Mouse (Mus musculus): ENCODE data around the gene Bhlhb9.
A peak's percentile ranks its signal among the peaks of the same experiment; 100 is the strongest.

DNA sequence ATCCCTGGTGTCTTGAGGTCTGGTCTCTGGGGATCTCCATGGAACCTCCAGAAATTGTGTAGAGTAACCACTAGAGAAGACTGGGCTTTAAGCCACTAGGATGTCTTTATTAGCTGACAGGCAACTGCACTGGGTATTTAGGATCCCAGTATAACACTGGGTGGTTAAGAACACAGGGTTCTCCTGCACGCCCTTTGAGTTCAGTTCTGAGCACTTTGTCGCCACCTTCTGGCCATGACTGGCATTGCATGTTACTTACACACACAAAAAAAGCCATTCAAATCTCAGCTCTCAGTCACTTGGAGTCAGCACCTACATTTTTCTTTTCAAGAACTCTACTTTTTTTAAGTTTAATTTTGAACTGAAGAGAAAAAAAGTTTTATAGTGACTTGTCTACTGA, 44.6 kb upstream of the Bhlhb9 start:
- TF ChIP-seq CTCF (IDR thresholded peaks at IDR 0.05; ENCODE audit: extremely low read depth, insufficient read depth, low read length) (peak; percentile 73), POLR2A (IDR thresholded peaks at IDR 0.05; ENCODE audit: extremely low read depth, insufficient read depth, low read length) (no peak)

All from cortical plate, adult 2 months (tissue).